Mouse (Mus musculus): ENCODE results near the gene Car9. TPM values are rescaled to one million over a fixed set of nuclear protein-coding genes. Genes with fewer than 3 reads are reported as not detected.

The Car9 gene
- total RNA-seq, 2 experiments from 2014 or later = 1.0 TPM; not detected in 1

GRCm38 (mm10) chr4:43492101-43492820, 14.5 kb upstream of the Car9 start:
- no peak for DNase-seq (ENCODE audit: low spot score in 2 of 2)
- intact Hi-C loops (cut with DNase I) = loop anchor here (2.0 to 5.0 kb wide), 2 partner anchors 35 to 71 kb away; partner anchors contain the start of genes Creb3 and Tln1

GRCm38 (mm10) chr4:43492821-43493185, 14.0 kb upstream of the Car9 start, which contains the start of gene Ccdc107:
Gene Ccdc107 (plus strand): TSS chr4:43492900.
- intact Hi-C loops (cut with DNase I) = loop anchor here (1.0 to 5.0 kb wide), 3 partner anchors 34 to 70 kb away; partner anchors contain the start of genes Creb3 and Tln1

GRCm38 (mm10) chr4:43493186-43493845, 13.4 kb upstream of the Car9 start:
- intact Hi-C loops (cut with DNase I) = loop anchor here (1.0 to 5.0 kb wide), 3 partner anchors 34 to 69 kb away; partner anchors contain the start of genes Creb3 and Tln1
- peak; percentile 97 to 98 for DNase-seq (ENCODE audit: low spot score in 2 of 2)

More at GRCm38 (mm10) chr4:43492821-43493185, 14.0 kb upstream of the Car9 start, which contains the start of gene Ccdc107:
- DNase-seq (ENCODE audit: low spot score in 2 of 2) = peak; percentile 90 to 98

DNA sequence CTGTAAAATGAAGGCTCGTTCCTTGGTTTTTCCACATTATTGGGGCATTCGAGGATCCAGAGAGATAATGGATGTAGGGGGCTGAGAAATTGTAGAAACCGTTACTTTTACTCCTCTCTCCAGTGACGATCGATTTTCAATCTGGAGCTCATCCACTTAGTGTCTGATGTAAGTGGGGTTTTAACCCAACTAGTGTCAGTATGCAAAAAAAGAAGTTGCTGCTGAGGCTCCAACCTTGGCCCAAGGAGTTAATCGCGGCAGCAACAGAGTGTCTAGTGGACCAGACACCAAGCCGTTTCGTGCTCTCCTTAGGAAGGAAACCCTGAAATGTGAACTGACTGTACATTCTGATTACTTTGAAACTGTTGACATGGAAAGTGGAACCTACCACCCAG, 12.9 kb upstream of the Car9 start:
- DNase-seq (ENCODE audit: low spot score in 2 of 2) = no peak
- intact Hi-C loops (cut with DNase I) = loop anchor here (1.0 to 5.0 kb wide), 3 partner anchors 33 to 69 kb away; partner anchors contain the start of genes Creb3 and Tln1

DNA sequence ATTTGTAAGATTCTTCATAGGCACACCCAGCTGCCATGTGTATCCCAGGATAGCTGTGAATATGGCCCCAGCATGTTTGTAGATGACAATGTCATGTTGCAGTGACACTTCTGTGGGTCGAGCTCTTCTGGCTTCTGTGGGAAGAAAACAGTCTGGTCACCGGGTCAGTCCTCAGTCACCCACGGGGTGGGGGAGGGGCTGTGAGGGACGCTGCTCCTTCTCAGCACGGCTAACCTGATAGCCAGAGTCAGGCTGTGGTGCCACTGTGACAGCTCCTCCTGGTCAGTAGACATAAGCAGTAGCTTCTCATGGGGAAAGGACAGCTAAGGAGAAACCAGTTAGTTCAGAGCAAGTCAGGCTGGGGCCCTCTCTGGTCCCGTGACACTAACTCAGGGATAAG, 10.2 kb upstream of the Car9 start:
- intact Hi-C loops (cut with DNase I) = no loop called here
- DNase-seq (ENCODE audit: low spot score in 2 of 2) = no peak

GRCm38 (mm10) chr4:43497405-43497804, 9.4 kb upstream of the Car9 start:
- DNase-seq (ENCODE audit: low spot score in 2 of 2) = no peak
- intact Hi-C loops (cut with DNase I) = no loop called here

GRCm38 (mm10) chr4:43497946-43498345, 8.8 kb upstream of the Car9 start:
- intact Hi-C loops (cut with DNase I) = no loop called here

DNA sequence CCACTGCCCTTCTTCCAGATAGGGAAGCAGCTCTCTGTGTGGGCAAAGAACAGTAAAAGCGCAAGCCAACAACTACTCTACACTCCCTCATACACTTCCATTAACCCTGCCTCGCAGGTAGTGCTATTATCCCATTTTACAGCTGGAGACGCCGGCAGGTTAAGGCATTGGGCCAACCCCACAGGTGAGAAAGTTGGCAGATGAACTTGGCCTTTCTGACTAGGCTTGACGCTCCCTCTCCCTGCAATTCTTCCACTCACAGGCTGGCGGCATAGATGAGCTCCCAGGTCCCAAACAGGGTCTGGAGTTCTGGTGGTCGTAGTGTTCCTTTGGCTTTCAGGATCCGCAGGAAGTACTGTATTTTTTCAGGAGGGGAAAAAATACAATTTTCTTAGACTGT, 7.8 kb upstream of the Car9 start:
- no peak for DNase-seq (ENCODE audit: low spot score in 2 of 2)
- intact Hi-C loops (cut with DNase I) = no loop called here

More at GRCm38 (mm10) chr4:43497946-43498345, 8.8 kb upstream of the Car9 start:
- DNase-seq (ENCODE audit: low spot score in 2 of 2) = no peak

DNA sequence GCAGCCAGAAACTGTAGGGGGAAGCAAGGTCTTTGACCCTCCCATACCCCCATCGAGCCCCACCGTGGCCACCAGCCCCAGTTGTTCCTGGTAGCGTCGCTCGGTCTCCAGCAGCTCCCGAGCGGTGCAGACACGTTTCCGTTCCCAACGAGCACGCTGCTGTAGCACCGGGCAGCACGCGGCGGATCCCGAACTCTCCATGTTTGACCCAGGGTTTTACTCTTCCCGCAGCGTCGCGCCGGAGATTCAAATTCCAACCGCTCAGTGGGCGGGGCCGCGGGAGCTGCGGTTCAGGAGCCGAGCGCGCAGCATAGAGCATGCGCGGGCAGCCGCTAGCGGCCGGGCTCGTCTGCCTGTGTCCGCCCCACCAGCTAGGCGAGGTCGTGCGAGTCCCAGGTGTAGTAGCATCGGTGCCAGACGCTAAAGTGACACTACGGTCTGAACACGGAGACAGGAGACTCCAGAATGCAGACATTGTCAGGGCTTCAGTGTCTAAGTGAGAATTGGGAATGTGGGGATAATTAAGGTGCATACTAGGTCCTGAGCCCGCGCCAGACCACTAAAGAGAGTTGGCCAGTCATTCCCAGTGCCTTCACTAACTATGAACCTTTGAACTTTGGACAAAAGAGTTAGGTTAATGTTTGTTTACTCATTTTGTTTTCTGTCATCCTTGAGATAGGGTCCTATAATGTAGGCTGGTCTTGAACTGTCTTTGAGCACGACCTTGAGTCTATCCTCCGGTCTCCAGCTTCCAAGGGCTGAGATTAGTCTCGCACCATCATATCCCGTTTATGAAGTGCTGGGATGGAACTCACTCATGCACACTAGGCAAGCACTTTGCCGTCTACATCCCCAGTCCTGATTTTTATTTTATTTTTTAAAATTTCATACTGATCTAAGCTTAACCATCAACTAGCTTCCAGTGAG, 7.1 kb upstream of the Car9 start, which contains the start of gene Arhgef39:
TSS of gene Arhgef39 (minus strand) at position 289 of the 927 bp plus-strand sequence.
- DNase-seq (ENCODE audit: low spot score in 2 of 2) = peak; percentile 69 to 72
- intact Hi-C loops (cut with DNase I) = no loop called here

GRCm38 (mm10) chr4:43503041-43503440, 3.7 kb upstream of the Car9 start:
- no peak for DNase-seq (ENCODE audit: low spot score in 2 of 2)
- intact Hi-C loops (cut with DNase I) = no loop called here

DNA sequence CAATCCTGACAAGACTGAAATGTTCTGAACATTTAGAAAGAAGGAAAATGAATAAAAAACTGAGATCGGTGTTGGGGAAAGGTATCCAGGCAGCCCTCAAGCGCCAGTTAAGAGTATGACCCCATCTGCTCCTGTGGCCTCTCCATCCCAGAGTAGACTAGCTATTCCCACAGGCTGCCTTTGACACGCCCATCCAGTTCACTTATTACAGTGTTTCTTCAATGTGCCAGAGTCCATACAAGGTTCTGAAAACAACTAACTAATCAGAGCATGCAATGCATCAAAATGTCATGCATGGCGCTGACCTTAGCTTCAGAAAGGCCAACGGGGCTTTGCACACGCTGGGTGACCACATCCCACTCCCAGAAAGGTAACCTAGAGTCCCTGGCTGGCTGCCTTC, 3.3 kb upstream of the Car9 start:
- DNase-seq (ENCODE audit: low spot score in 2 of 2) = no peak

GRCm38 (mm10) chr4:43504269-43504668, 2.5 kb upstream of the Car9 start:
- no peak for DNase-seq (ENCODE audit: low spot score in 2 of 2)
- intact Hi-C loops (cut with DNase I) = no loop called here

More for the DNA sequence above, 3.3 kb upstream of the Car9 start:
- intact Hi-C loops (cut with DNase I) = no loop called here

DNA sequence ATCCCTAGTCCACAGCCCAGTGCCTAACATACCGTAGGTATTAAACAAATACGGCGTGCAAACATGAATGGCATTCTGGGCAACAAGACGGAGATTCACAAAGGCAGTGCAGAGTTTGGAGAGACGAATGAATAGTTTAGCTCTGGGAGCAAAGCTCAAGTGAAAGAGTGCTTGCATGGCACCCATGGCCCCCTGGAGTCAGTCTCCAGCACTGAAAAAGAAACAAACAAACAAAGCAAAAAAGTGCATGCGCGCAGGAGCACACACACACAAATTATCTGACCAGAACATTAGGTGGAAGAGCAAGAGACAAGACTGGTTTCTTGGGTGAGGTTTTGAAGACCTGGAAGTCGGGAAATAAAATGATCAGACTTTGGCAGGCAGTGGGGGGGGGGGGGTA, 692 bp upstream of the Car9 start:
- intact Hi-C loops (cut with DNase I) = no loop called here
- DNase-seq (ENCODE audit: low spot score in 2 of 2) = no peak

- intact Hi-C loops (cut with DNase I) = no loop called here
These were observed 1.3 kb downstream of the Car9 start for GRCm38 (mm10) chr4:43507938-43508665.

GRCm38 (mm10) chr4:43508666-43508997, 1.9 kb downstream of the Car9 start:
- intact Hi-C loops (cut with DNase I) = no loop called here
- DNase-seq (ENCODE audit: low spot score in 2 of 2) = no peak

More at GRCm38 (mm10) chr4:43507938-43508665, 1.3 kb downstream of the Car9 start:
- no peak for DNase-seq (ENCODE audit: low spot score in 2 of 2)

GRCm38 (mm10) chr4:43509109-43509508, 2.3 kb downstream of the Car9 start:
- no peak for DNase-seq (ENCODE audit: low spot score in 2 of 2)

DNA sequence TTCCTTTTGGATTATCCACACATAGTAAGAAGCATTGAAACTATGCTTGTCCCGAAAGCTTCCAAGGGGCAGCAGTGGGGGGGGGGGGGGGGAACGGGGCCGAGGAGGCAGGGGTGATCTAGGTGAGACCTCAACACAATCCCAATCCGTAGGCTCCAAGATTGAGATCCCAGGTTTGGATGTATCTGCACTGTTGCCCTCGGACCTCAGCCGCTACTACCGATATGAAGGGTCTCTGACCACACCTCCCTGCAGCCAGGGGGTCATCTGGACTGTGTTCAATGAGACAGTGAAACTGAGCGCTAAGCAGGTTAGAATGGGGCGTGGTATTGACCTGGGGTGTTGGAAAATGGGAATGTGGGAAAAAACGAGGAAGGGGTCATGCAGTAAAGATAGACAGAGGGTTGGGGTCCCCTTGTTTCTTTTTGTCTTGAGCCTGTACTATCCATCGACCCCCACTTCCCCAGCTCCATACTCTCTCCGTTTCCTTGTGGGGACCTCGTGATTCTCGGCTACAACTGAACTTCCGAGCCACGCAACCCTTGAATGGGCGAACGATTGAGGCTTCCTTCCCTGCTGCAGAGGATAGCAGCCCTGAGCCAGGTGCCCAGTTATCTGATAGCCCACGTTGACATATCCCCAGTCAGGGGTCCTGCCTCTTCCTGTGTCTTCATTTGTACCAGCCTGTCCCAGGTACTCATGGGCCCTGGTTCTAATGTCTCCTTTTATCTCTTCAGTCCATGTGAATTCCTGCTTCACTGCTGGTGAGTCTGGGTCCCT, 5.1 kb downstream of the Car9 start:
- intact Hi-C loops (cut with DNase I) = no loop called here
- DNase-seq (ENCODE audit: low spot score in 2 of 2) = no peak

More at GRCm38 (mm10) chr4:43509109-43509508, 2.3 kb downstream of the Car9 start:
- intact Hi-C loops (cut with DNase I) = no loop called here

GRCm38 (mm10) chr4:43512653-43513052, 5.9 kb downstream of the Car9 start:
- intact Hi-C loops (cut with DNase I) = no loop called here
- no peak for DNase-seq (ENCODE audit: low spot score in 2 of 2)

All from left cerebral cortex, postnatal 25 days (tissue).